Mouse (Mus musculus) Patski (cell line): ENCODE results near the gene Fam90a1a. TPM values are rescaled to one million over a fixed set of nuclear protein-coding genes. Genes with fewer than 3 reads are reported as not detected.

Experiments
- ATAC-seq: fragments of 100-300 bp; one replicate; pipeline ENCODE4 v1.8.0; 2021
- CTCF ChIA-PET: fragments of 350-600 bp; sonication (Branson Sonifier 250); formaldehyde crosslinking; loops from one replicate; lab custom pipeline; 2022; ENCODE audit warnings: inconsistent platforms; lab: Charles Lee
- POLR2A ChIA-PET: fragments of 350-600 bp; sonication (Branson Sonifier 250); formaldehyde crosslinking; loops from one replicate; lab custom pipeline; 2022; ENCODE audit warnings: antibody characterized with exemption, inconsistent platforms; lab: Charles Lee
- DNase-seq: peaks from one replicate; pipeline ENCODE4 v3.0.0-alpha.2; 2011; ENCODE audit warnings: low read depth, low spot score
- H3K27me3 ChIP-seq: fragments of 371-371 bp; one replicate; pipeline ENCODE4 v1.5.1; 2021
- CTCF ChIP-seq: fragments of 100-300 bp; IDR thresholded peaks from one replicate; pipeline ENCODE4 v1.5.1; 2021
- in situ Hi-C: fragments of 300-500 bp; cut with MboI; formaldehyde crosslinking; loops from 3 replicates; pipeline ENCODE4 v1.11.1; 2018; ENCODE audit warnings: low pct_unique_long_range_greater_than_20kb, mixed read lengths
- polyA plus RNA-seq: library from polyadenylated mRNA; unstranded; gene quantifications from one replicate; pipeline ENCODE4 v1.2.3, GENCODE M21; 2021

The Fam90a1a gene
- polyA plus RNA-seq, 1 experiment from 2014 or later: not detected

DNA sequence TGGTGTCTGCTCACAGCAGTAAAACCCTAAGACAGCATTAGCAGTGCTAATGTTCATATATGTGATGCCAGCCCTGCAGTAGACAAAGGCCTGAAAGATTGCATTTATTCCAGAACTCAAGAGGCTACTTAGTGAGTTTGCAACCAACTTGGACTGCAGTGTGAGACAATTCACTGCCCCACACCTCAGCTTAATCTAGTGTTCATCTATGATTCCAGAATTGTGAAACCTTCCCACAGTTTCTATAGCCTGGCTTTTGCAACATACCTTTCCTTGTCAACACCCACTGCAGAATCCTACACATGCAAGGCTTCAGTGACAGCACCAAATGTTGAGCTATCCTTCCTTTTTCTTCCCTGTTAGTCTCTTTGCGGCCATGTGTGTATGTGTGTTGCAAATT is 8.1 kb downstream of the Fam90a1a start:
- ChIA-PET POLR2A (no interaction called here), CTCF (no interaction called here)
- ATAC-seq (no peak), DNase-seq (no peak)
- in situ Hi-C loops: no loop called here
- no peak for TF ChIP-seq CTCF
- no peaks in the 10 kb centered on the region for H3K27me3 ChIP-seq

- POLR2A ChIA-PET: no interaction called here
- in situ Hi-C loops: no loop called here
Observed at GRCm38 (mm10) chr8:21969475-21969874, 11.0 kb downstream of the Fam90a1a start, which contains the start of gene Ccdc70. Gene Ccdc70 (plus strand): TSS chr8:21969775.

GRCm38 (mm10) chr8:21978193-21978592 is 19.7 kb downstream of the Fam90a1a start:
- H3K27me3 ChIP-seq: peaks cover 8% of the 10 kb centered on the region
- no peak for TF ChIP-seq CTCF
- ATAC-seq (no peak), DNase-seq (no peak)
- CTCF ChIA-PET: interaction anchor here (0.9 to 1.9 kb wide), 2 partner anchors 12 to 14 kb away, joined by 3 to 6 read pairs; no protein-coding TSS in a partner anchor
- POLR2A ChIA-PET: no interaction called here
- in situ Hi-C loops: loop anchor here (10.0 kb wide), 1 partner anchor 63 kb away; no protein-coding TSS in a partner anchor

More at GRCm38 (mm10) chr8:21969475-21969874, 11.0 kb downstream of the Fam90a1a start, which contains the start of gene Ccdc70:
- no peaks in the 10 kb centered on the region for H3K27me3 ChIP-seq
- CTCF ChIA-PET: no interaction called here
- ATAC-seq (no peak), DNase-seq (no peak)
- TF ChIP-seq CTCF: no peak

DNA sequence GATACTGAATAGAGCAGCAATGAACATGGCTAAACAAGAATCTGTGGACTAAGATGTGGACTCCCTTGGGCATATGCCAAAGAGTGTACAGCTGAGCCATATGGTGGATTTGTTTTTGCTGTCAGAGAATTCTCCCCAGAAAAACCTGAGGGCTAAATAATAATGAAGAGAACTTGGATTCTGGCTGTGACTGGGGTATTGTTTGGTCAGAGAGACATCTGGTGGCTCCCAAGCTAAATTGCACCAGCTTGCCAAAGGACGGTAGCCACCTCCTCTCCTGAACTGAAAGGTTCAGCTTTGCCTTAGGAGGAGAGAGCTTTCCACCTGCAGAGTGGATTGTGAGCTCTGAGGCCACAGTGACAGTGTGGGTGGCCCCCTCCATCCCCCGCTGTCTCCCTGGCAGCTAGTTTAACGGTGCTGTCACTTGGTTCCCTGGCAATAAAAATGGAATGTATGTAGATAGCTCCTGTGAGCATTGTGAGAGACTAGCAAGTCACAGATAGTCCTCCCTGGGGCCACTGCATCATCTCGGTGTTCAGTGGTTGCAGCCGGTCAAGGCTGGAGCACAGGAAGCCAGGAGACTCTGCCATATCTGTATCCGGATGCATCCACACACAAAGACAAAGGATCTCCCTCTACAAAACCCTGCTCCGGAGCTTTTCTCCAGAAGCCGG is 23.3 kb downstream of the Fam90a1a start:
- TF ChIP-seq CTCF: peak; percentile 46
- H3K27me3 ChIP-seq: peaks cover 4% of the 10 kb centered on the region
- in situ Hi-C loops: no loop called here
- no peak for ATAC-seq
- no peak for DNase-seq
- ChIA-PET CTCF (interaction anchor here (0.9 to 1.6 kb wide), 5 partner anchors 8 to 66 kb away, joined by 3 to 6 read pairs (median 3); no protein-coding TSS in a partner anchor), POLR2A (interaction anchor here (0.6 kb wide), 1 partner anchor 12 kb away, joined by 3 read pairs; no protein-coding TSS in a partner anchor)

- ChIA-PET CTCF (interaction anchor here (0.9 to 1.3 kb wide), 5 partner anchors 11 to 393 kb away, joined by 3 to 11 read pairs (median 6); partner anchors contain the start of gene Nek3), POLR2A (no interaction called here)
- in situ Hi-C loops: loop anchor here (10.0 kb wide), 1 partner anchor 173 kb away; the partner anchor contains the start of gene Nek3
- H3K27me3 ChIP-seq: peaks cover 6% of the 10 kb centered on the region
- no peak for DNase-seq
- TF ChIP-seq CTCF: no peak
- peak; percentile 90 for ATAC-seq
Observed at GRCm38 (mm10) chr8:21992184-21992583, 33.7 kb downstream of the Fam90a1a start.

DNA sequence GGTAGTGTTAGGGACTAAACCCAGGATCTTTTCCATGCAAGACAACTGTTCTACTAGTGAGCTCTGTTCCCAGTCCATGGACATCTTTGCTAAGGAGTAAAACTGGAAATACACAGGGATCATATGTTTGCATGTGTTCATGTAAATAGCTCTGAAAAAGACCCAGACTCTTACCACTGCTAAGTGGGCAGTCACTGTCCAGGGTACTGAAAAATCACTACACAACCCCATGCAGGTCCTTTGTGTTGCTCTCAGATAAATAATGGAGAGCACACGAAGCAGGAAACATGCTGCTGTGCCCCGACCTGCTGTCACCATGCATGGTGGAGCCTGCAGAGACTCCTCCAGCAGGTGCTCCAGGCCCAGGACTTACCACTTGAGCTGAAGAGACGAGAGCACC is 36.7 kb downstream of the Fam90a1a start:
- in situ Hi-C loops: loop anchor here (10.0 kb wide), 1 partner anchor 170 kb away; the partner anchor contains the start of gene Nek3
- ATAC-seq: no peak
- peaks cover 6% of the 10 kb centered on the region for H3K27me3 ChIP-seq
- DNase-seq: no peak
- CTCF ChIA-PET: no interaction called here
- POLR2A ChIA-PET: no interaction called here
- no peak for TF ChIP-seq CTCF

GRCm38 (mm10) chr8:22004750-22005522 is 46.4 kb downstream of the Fam90a1a start:
- DNase-seq (no peak), ATAC-seq (no peak)
- peaks cover 4% of the 10 kb centered on the region for H3K27me3 ChIP-seq
- ChIA-PET POLR2A (no interaction called here), CTCF (no interaction called here)
- in situ Hi-C loops: no loop called here
- no peak for TF ChIP-seq CTCF

DNA sequence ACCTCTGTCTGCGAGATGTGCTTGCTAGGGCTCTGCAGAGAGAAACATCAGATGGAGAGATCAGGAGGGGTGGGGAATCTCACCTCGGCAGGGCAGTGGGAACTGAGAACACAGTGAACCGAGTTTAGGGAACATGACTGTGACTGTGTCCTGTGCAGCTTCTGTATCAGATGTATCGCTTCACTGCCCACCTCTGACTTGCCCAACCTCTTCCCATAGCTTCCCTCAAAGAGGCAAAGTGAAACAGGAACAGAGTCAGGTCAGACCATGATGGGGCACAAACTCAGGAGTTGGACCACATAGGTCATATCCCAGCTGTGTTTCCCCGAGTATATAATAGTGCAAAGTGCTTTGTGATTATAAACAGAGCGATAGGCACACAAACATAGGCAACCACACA is 47.9 kb downstream of the Fam90a1a start:
- in situ Hi-C loops: no loop called here
- CTCF ChIA-PET: no interaction called here
- H3K27me3 ChIP-seq: peaks cover 7% of the 10 kb centered on the region
- TF ChIP-seq CTCF: no peak
- ATAC-seq (no peak), DNase-seq (no peak)
- POLR2A ChIA-PET: no interaction called here

DNA sequence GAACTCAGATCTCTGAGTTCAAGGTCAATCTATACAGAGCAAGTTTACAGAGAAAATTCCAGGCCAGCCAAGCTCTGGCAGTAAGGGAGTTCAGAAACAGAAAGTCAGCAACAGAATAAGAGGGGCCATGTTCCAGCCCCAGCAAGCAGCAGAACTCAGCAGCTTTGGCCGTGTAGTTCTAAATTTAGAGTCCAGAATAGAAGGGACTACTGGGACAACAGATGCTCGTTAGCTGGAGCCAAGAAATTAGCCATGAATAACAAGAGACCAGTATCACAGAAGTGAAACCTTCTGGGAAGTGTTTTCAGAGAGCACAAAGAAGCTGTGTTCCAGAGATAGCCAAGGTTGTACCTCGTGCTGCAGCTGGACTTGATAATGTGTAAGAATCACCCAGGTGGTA is 50.9 kb downstream of the Fam90a1a start:
- DNase-seq (no peak), ATAC-seq (no peak)
- peaks cover 7% of the 10 kb centered on the region for H3K27me3 ChIP-seq
- ChIA-PET POLR2A (no interaction called here), CTCF (no interaction called here)
- in situ Hi-C loops: no loop called here
- TF ChIP-seq CTCF: no peak

- no peak for TF ChIP-seq CTCF
- DNase-seq (no peak), ATAC-seq (no peak)
- H3K27me3 ChIP-seq: peaks cover 3% of the 10 kb centered on the region
- in situ Hi-C loops: no loop called here
- CTCF ChIA-PET: interaction anchor here (1.4 kb wide), 1 partner anchor 15 kb away, joined by 4 read pairs; no protein-coding TSS in a partner anchor
- POLR2A ChIA-PET: no interaction called here
Observed at GRCm38 (mm10) chr8:22013034-22013707, 54.7 kb downstream of the Fam90a1a start.

Other genes with a start within 250 kb of the Fam90a1a start
- not detected for gene Defa24, start 224.2 kb upstream of the Fam90a1a start, polyA plus RNA-seq
- gene Defb50, start 135.2 kb upstream of the Fam90a1a start, polyA plus RNA-seq: not detected
- gene Defb2, start 118.8 kb upstream of the Fam90a1a start, polyA plus RNA-seq: not detected
- gene Defb10, start 99.8 kb upstream of the Fam90a1a start, polyA plus RNA-seq: not detected
- gene Defb9, start 73.3 kb upstream of the Fam90a1a start, polyA plus RNA-seq: not detected
- gene Defb11, start 52.3 kb upstream of the Fam90a1a start, polyA plus RNA-seq: not detected
- not detected for gene Defb15, start 26.0 kb upstream of the Fam90a1a start, polyA plus RNA-seq
- not detected for gene Defb35, start 20.4 kb upstream of the Fam90a1a start, polyA plus RNA-seq
- gene Defb13, start 12.0 kb upstream of the Fam90a1a start, polyA plus RNA-seq: not detected
- gene Ccdc70, start 11.1 kb downstream of the Fam90a1a start, polyA plus RNA-seq: not detected
- 0.32 TPM for gene Atp7b, start 101.6 kb downstream of the Fam90a1a start, polyA plus RNA-seq
- gene Alg11, start 102.0 kb downstream of the Fam90a1a start, polyA plus RNA-seq: 13.7 TPM
- gene Nek5, start 166.3 kb downstream of the Fam90a1a start, polyA plus RNA-seq: 3.4 TPM
- 7.3 TPM for gene Nek3, start 207.7 kb downstream of the Fam90a1a start, polyA plus RNA-seq
- 30.9 TPM for gene Ckap2, start 227.1 kb downstream of the Fam90a1a start, polyA plus RNA-seq
- gene Vps36, start 234.1 kb downstream of the Fam90a1a start, polyA plus RNA-seq: 29.6 TPM